Mouse (Mus musculus) small intestine, adult 2 months (tissue): ENCODE measurements around the gene Ap1s1. TPM values are rescaled to one million over a fixed set of nuclear protein-coding genes. Genes with fewer than 3 reads are reported as not detected.

ENCODE experiments used
- H3K27ac ChIP-seq: fragments of 200-500 bp; 2 replicates; pipeline ENCODE4 v1.5.1; 2012; ENCODE audit warnings: low read depth, low read length, control low read depth, inconsistent platforms; ENCODE audit not compliant: insufficient read depth
- H3K27me3 ChIP-seq: fragments of 200-500 bp; 2 replicates; pipeline ENCODE4 v1.6.1; 2012; ENCODE audit warnings: mild to moderate bottlenecking, moderate library complexity, low read length, inconsistent platforms; ENCODE audit not compliant: control insufficient read depth, insufficient read depth
- H3K36me3 ChIP-seq: fragments of 200-500 bp; 2 replicates; pipeline ENCODE4 v1.6.1; 2012; ENCODE audit warnings: mild to moderate bottlenecking, low read length, control low read depth, inconsistent platforms; ENCODE audit not compliant: control insufficient read depth, insufficient read depth
- H3K4me1 ChIP-seq: fragments of 200-500 bp; 2 replicates; pipeline ENCODE4 v1.6.1; 2012; ENCODE audit warnings: low read length, inconsistent platforms, mixed read lengths; ENCODE audit not compliant: control insufficient read depth, insufficient read depth, insufficient read length
- H3K4me3 ChIP-seq: fragments of 200-500 bp; 2 replicates; pipeline ENCODE4 v1.5.1; 2012; ENCODE audit warnings: low read depth, mild to moderate bottlenecking, control low read depth, inconsistent platforms, low read length, moderate library complexity
- CTCF ChIP-seq: fragments of 200-500 bp; IDR thresholded peaks from 2 replicates; pipeline ENCODE4 v1.5.1; 2012; ENCODE audit warnings: low read depth, mild to moderate bottlenecking, control low read depth, inconsistent platforms, low read length, moderate library complexity, mixed read lengths; ENCODE audit not compliant: insufficient replicate concordance, insufficient read length; ENCODE audit errors: extremely low read depth
- POLR2A ChIP-seq: fragments of 200-500 bp; IDR thresholded peaks from 2 replicates; pipeline ENCODE4 v1.6.1; 2012; ENCODE audit warnings: low read depth, mild to moderate bottlenecking, control low read depth, inconsistent platforms, low read length, moderate library complexity
- WGBS: fragments of 180-500 bp; shearing (Covaris S2); methylation state at CpG from one replicate; pipeline ENCODE4 v1.1.7; 2018; 5-methylcytosine and 5-hydroxymethylcytosine counted together
- polyA plus RNA-seq: library from polyadenylated mRNA; depleted of rRNA; stranded (reverse); fragments of >200 nt; gene quantifications from 2 replicates; pipeline ENCODE4 v1.2.3, GENCODE M21; 2012

Gene Ap1s1
- polyA plus RNA-seq, 1 experiment = 52.7 TPM

GRCm38 (mm10) chr5:137074191-137074651, 28.3 kb upstream of the Ap1s1 start:
- H3K4me1 ChIP-seq = peaks cover 20% of the 10 kb centered on the region
- TF ChIP-seq CTCF (no peak), POLR2A (no peak)
- H3K4me3 ChIP-seq = no peak overlapping the region
- 0 out of 2 replicates have a peak overlapping the region, but pooled peaks have one; percentile 3 for H3K27ac ChIP-seq
- no peaks in the 10 kb centered on the region for H3K36me3 ChIP-seq
- 57% methylated on average over 6 of the region's 6 CpGs for WGBS
- H3K27me3 ChIP-seq = no peaks in the 10 kb centered on the region

DNA sequence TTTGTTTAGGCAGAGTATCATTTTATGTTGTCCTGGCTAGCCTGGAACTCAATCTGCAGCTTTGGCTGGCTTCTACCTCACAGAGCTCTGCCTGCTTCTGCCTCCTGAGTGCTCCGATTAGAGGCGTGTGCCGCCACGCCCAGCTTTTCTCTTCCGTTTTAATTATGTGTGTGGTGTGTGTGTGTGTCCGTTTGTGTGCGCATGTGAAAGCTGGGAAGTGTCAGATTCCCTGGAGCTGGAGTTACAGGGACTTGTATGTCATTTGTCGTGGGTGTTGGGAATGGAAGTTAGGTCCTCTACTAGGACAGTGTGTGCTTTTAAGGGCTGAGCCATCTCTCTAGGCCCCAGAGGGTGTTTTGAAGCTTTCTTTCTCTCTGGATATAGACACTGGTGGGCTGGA, 27.2 kb upstream of the Ap1s1 start:
- Histone ChIP-seq H3K27ac (peak overlapping the region; percentile 54; the same call in 1 of the 2 replicates), H3K4me3 (no peak overlapping the region), H3K36me3 (no peaks in the 10 kb centered on the region), H3K4me1 (peaks cover 20% of the 10 kb centered on the region), H3K27me3 (no peaks in the 10 kb centered on the region)
- no peak for TF ChIP-seq CTCF
- TF ChIP-seq POLR2A = no peak
- 77% methylated on average over 8 of the region's 8 CpGs for WGBS

DNA sequence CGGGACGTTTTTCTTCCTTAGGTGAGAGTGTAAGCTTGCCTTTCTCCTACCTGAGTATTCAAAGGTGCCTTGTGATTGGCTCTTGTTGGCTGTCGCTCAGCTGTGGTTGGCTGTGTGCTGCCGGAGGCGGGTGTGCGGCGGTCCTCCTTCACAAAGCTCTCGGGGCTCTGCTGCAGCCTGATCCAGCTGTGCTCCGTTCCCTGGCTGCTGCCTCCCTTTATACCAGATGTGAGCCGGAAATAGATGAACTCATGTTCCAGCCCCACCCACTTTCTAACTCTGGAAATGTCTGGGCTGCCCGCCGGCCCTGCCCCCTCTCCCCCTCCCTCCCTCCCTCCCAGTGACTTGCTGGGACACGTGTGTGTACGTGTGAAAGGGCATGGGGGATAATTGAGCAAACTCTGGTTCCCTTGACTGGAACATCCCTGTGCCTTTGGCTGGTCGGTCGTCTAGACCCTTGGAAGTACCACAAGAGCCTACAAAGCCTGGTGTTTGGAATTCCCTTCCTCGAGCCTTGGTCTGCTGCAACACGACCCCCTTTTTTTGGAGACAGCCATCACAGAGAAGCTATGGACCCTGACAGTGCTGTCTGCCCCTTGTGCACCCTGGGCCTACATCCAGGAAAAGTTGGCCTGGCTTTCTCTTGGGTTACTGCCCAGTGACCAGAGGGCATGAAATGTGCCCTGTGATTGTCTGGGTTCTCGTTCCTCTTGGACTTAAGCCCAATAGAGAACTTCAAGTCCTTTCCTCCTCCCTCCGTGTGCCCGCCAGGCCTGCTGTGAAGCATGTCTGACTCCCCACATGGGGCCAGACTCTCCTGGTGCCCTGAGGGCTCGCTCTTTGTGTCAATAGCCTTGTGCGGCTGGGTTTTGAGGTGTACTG, 26.4 kb upstream of the Ap1s1 start, which contains the start of gene Serpine1:
Gene Serpine1, minus strand, starts transcription at position 190 of the 882 bp plus-strand sequence.
- Histone ChIP-seq H3K4me3 (peak within 1 kb of the TSS; percentile 28), H3K27me3 (no peaks in the 10 kb centered on the region), H3K36me3 (no peaks in the 10 kb centered on the region), H3K27ac (peak within 1 kb of the TSS; percentile 54; the same call in 1 of the 2 replicates), H3K4me1 (peaks cover 20% of the 10 kb centered on the region)
- WGBS = 5% methylated on average over 23 of the region's 23 CpGs
- TF ChIP-seq CTCF (no peak), POLR2A (peak; percentile 63; the same call in 1 of the 2 replicates)

- WGBS = 83% methylated on average over 19 of the region's 19 CpGs
- H3K27ac ChIP-seq = no peak overlapping the region
- TF ChIP-seq POLR2A (no peak), CTCF (no peak)
- H3K4me1 ChIP-seq = peaks cover 14% of the 10 kb centered on the region
- no peaks in the 10 kb centered on the region for H3K36me3 ChIP-seq
- H3K4me3 ChIP-seq = no peak overlapping the region
- no peaks in the 10 kb centered on the region for H3K27me3 ChIP-seq
Observed at GRCm38 (mm10) chr5:137070881-137071605, 25.1 kb upstream of the Ap1s1 start.

DNA sequence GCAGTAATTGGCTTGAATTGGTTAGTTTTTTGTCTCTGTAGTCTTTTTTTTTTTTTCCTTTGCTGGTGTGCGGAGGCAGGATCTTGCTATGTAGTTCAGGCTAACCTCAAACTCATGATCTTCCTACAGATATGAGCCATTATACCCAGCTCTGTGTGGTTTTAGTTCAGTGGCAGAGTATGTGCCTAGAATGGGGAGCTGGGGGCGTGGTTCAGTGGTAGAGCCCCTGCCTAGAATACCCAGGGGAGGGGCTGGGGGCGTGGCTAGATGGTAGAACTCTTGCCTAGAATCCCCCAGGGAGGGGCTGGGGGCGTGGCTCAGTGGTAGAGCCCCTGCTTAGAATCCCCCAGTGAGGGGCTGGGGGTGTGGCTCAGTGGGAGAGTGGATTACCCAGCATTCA, 22.8 kb upstream of the Ap1s1 start:
- Histone ChIP-seq H3K27ac (no peak overlapping the region), H3K27me3 (no peaks in the 10 kb centered on the region), H3K36me3 (no peaks in the 10 kb centered on the region), H3K4me3 (no peak overlapping the region), H3K4me1 (peaks cover 11% of the 10 kb centered on the region)
- TF ChIP-seq CTCF = no peak
- no peak for TF ChIP-seq POLR2A
- 74% methylated on average over 4 of the region's 4 CpGs for WGBS

GRCm38 (mm10) chr5:137065923-137066322, 20.0 kb upstream of the Ap1s1 start:
- Histone ChIP-seq H3K4me1 (no peaks in the 10 kb centered on the region), H3K27ac (no peak overlapping the region), H3K27me3 (no peaks in the 10 kb centered on the region), H3K4me3 (no peak overlapping the region), H3K36me3 (no peaks in the 10 kb centered on the region)
- no peak for TF ChIP-seq POLR2A
- TF ChIP-seq CTCF = no peak
- 62% methylated on average over 8 of the region's 8 CpGs for WGBS

- no peaks in the 10 kb centered on the region for H3K4me1 ChIP-seq
- H3K4me3 ChIP-seq = no peak overlapping the region
- WGBS = 61% methylated on average over 6 of the region's 6 CpGs
- H3K27me3 ChIP-seq = no peaks in the 10 kb centered on the region
- H3K27ac ChIP-seq = no peak overlapping the region
- no peak for TF ChIP-seq CTCF
- TF ChIP-seq POLR2A = no peak
- H3K36me3 ChIP-seq = no peaks in the 10 kb centered on the region
Observed at GRCm38 (mm10) chr5:137065454-137065853, 19.5 kb upstream of the Ap1s1 start.
